Mouse (Mus musculus): Measurements from ENCODE around the gene Gm37240.

- TF ChIP-seq CHD2 (IDR thresholded peaks at IDR 0.05; ENCODE audit: low read depth, low read length) (no peak), HCFC1 (IDR thresholded peaks at IDR 0.05; ENCODE audit: borderline replicate concordance, insufficient read depth, low read length) (no peak), MAFK (IDR thresholded peaks at IDR 0.05; ENCODE audit: insufficient read depth, low read depth, low read length) (no peak), ZNF384 (IDR thresholded peaks at IDR 0.05; ENCODE audit: low read depth, low read length) (no peak), ZC3H11A (IDR thresholded peaks at IDR 0.05; ENCODE audit: borderline replicate concordance, low read depth, low read length) (no peak)
These were observed 110.0 kb downstream of the Gm37240 start for GRCm38 (mm10) chr3:85777356-85777755.

Data from ES-E14 (cell line).